Mouse (Mus musculus) lung, adult 18-20 months (tissue): ENCODE measurements around the gene Pcsk4.

ENCODE experiments used
- DNase-seq, 2 experiments: peaks; one replicate each; pipeline ENCODE4 v3.0.0; 2022; ENCODE audit warnings: mixed read lengths in 2 of 2

Gene Pcsk4

GRCm38 (mm10) chr10:80329273-80330081 is at the start of gene Pcsk4, which contains the start of gene Reep6:
Pcsk4 (minus strand) TSS chr10:80329498.
Reep6 (plus strand) TSS chr10:80329953.
- DNase-seq, result peak; percentile 98 to 99

GRCm38 (mm10) chr10:80377716-80378115 is 48.4 kb upstream of the Pcsk4 start:
- DNase-seq, result no peak

DNA sequence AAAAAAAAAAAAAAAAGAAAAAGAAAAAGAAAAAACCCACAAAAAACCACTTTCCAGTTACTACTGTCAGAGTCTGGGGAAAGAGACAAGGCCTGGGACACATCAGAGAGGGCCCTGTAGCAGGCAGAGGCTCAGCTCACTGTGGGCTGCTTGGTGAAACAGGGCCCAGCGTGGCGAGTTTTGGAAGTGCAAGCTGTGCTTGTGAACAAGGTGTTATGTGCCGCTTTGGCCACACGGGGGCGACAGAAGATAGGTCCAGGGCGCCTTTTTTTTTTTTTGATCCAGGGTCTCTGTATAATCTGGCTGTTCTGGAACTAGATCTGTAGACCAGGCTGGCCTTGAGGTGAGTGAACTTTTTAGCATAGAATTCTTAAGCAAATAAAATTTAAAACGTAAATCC is 46.9 kb upstream of the Pcsk4 start:
- DNase-seq, result peak; percentile 86 to 92

GRCm38 (mm10) chr10:80374063-80374462 is 44.8 kb upstream of the Pcsk4 start:
- DNase-seq, result peak; percentile 78 to 84

DNA sequence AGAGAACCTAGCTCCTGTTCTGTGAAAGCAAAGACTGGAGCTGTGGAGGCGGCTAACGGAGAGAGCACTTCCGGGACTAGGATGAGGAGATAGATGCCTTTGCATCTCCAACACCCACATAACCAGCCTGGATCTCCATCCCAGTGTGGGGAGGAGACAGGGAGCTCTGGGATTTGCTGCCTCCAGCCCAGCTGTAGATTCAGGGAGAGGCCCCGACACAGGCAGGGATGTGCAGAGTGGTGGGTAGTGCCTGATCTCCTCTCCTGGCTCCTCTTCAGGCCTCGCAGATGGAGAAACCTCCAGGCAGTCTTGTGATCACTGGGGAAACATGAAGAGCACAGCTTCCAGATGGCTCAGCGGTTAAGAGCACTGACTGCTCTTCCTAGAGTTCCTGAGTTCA is 43.4 kb upstream of the Pcsk4 start:
- DNase-seq, result no peak

DNA sequence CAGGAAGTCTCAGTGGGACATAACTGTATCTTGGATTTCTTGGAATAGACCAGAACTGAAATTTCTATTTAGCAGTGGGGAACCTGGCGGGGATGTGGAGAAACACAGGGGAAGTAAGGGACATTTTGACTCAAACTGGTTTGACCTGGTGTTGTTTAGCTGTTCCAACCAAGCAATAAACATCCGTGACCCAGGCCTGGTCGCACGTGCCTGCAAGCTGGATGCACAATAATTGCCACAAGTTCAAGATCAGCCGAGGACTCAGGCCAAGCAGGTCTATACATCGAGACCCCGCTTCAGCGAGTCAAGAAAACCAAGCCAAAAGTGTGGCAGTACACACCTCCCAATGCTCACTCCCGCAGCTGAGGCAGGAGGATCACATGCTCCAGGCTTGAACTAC is 42.7 kb upstream of the Pcsk4 start:
- DNase-seq, result no peak

GRCm38 (mm10) chr10:80371411-80371966 is 42.2 kb upstream of the Pcsk4 start:
- DNase-seq, result peak; percentile 81 to 84

GRCm38 (mm10) chr10:80369995-80370747 is 40.9 kb upstream of the Pcsk4 start:
- DNase-seq, result no peak

DNA sequence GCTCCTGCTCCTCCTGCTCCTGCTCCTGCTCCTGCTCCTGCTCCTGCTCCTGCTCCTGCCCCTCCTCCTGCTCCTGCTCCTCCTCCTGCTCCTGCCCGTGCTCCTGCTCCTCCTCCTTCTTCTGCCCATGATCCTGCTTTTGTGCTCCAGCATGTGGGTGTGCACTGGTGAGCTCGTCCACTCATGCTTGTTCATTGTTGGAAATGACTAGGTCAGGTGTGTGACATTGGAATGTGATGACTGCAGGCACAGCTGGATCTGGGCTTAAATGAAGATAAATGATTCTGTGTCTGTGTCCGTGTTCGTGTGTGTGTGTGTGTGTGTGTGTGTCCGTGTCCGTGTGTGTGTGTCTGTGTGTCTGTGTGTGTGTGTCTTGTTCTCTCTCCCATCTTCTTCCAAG is 39.1 kb upstream of the Pcsk4 start:
- no peak for DNase-seq

DNA sequence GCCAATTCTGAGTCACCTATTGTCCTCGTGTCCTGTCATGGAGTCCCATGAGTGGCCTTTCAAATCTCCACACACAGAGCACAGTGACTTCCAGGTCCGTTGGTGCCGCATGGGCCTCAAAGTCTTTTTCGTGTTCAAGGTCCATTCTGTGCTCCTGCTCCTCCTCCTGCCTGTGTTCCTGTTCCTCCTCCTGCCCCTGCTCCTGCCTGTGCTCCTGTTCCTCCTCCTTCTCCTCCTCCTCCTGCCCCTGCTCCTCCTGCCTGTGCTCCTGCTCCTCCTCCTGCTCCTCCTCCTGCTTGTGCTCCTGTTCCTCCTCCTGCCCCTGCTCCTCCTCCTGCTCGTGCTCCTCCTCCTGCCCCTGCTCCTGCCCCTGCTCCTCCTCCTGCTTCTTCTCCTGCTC is 38.7 kb upstream of the Pcsk4 start:
- no peak for DNase-seq

GRCm38 (mm10) chr10:80365736-80366135 is 36.4 kb upstream of the Pcsk4 start:
- DNase-seq, result no peak

DNA sequence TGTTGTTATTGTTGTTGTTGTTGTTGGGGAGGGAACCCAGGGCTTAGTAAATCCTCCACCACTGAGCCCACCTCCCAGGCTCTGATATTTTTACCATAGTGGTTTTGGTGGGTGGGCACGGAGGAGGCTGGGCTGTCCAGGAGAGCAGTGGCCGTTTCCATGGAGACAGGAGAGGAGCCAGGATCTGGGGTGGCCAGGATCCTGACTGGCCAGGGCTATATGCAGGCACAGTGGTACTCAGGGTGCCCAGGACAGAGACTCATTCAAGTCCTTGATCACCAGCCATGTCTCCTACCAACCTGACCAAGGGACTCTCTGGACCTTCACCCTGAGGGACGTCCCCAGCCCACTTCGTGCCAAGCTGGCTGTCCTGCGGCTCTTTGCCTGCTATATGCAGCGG is 34.4 kb upstream of the Pcsk4 start:
- DNase-seq, result no peak

- DNase-seq, result peak; percentile 33 to 55
These were observed 28.8 kb upstream of the Pcsk4 start for GRCm38 (mm10) chr10:80357994-80358639.

DNA sequence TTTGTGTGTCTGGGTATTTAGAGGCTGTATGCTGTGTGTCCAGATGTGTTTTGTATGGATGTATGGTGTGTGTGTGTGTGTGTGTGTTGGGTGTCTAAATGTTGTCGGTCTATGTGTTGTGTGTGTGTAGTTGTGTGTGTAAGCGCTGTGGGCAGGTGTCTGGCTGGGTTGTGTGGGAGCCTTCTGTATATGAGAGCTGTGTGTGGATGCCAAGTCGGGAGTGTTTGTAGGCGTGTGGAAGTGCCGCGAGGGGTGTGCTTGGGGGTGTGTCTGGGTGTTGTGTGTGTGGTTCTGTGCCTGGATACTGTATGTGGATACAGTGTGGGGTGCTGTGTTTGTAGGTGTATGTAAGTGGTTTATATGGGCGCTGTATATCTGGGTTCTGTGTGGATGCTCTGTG is 28.0 kb upstream of the Pcsk4 start:
- DNase-seq, result no peak

DNA sequence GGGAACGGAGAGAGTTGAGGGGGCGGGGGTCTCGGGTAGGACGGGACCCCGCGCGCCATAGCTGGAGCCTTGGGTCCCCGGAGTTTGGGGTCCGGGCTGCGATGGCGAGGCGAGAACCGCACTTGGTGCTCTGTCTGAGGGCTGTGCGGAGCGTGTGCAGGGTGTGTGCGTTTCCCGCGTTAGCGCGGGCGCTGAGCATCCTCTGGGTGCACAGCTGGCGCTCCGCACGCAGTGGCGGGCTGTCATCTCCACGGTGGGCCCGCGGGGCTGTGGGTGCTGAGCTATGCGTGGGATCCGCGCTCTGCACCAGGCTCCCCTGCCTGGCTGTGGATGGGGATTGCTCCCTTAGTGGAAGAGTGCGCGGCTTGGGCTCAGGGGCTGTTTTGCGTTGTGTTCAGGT is 27.4 kb upstream of the Pcsk4 start:
- DNase-seq, result no peak

- no peak for DNase-seq
These were observed 26.8 kb upstream of the Pcsk4 start, which contains the start of gene Plk5 for GRCm38 (mm10) chr10:80356001-80356682. Plk5 (plus strand) TSS chr10:80356459.

DNA sequence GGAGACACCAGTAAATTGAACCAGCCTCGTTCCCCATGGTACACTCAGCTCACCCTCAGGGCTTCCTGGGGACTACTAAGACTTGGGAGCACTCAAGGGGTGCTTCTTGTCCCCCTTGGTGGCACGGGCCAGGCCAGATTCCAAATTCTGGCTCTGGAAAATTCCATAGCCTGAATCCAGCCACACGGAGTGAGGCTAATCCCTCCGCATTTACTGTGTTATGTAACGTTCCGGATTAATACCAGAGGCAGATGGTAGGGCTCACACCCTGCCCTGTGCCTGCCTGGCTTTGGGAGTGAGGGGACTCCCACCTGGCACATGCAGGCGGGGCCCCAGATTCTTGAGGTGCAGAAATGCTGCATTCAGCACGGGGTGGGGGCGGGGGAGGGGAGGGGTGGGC is 26.1 kb upstream of the Pcsk4 start:
- no peak for DNase-seq

DNA sequence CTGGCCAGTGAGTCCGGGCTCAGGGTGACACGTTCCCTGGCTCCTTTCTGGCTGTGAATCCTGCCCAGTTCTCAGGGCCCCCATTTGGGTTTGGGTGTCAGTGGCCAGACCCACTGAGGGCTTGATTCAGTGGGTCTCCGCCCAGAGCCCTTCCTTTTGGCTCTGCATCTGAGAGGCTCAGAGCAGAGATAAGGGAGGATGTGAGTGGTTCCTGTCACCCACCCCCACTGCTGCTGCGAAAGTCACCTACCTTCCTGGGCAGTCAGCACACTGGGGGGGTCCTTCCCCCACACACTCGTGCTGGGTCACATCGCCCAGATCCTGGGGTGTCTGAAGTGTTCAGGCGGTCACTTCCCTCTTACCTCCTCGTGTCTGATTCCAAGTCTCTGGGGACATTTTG is 23.4 kb upstream of the Pcsk4 start:
- DNase-seq, result no peak

- DNase-seq, result no peak
These were observed 22.6 kb upstream of the Pcsk4 start for GRCm38 (mm10) chr10:80351896-80352295.

GRCm38 (mm10) chr10:80350292-80350691 is 21.0 kb upstream of the Pcsk4 start:
- peak; percentile 81 to 83 for DNase-seq

GRCm38 (mm10) chr10:80348981-80349380 is 19.7 kb upstream of the Pcsk4 start:
- DNase-seq, result peak in 1 of 2 experiments; percentile 35

GRCm38 (mm10) chr10:80348244-80348781 is 19.0 kb upstream of the Pcsk4 start, which contains the start of gene Adamtsl5:
Adamtsl5 (minus strand) TSS chr10:80348412.
- peak; percentile 67 to 77 for DNase-seq
